Mouse (Mus musculus) erythroblast, embryonic 14.5 days (primary cell): ENCODE data around the gene Prkcz. TPM values are rescaled to one million over a fixed set of nuclear protein-coding genes. Genes with fewer than 3 reads are reported as not detected.
"Not testable (repeated sequence)": the region's sequence is repeated elsewhere in the genome, so short reads cannot be mapped to it uniquely, and the experiment has no call there.

Source experiments
- H3K27me3 ChIP-seq: 2 replicates; pipeline ENCODE4 v1.6.1; 2012; ENCODE audit warnings: inconsistent platforms; ENCODE audit not compliant: control insufficient read depth
- H3K36me3 ChIP-seq: 2 replicates; pipeline ENCODE4 v1.6.1; 2012; ENCODE audit warnings: mild to moderate bottlenecking, inconsistent platforms; ENCODE audit not compliant: control insufficient read depth
- H3K4me1 ChIP-seq: 2 replicates; pipeline ENCODE4 v1.6.1; 2012; ENCODE audit warnings: inconsistent platforms; ENCODE audit not compliant: control insufficient read depth
- H3K4me3 ChIP-seq: replicated peaks from 2 replicates; pipeline ENCODE3; 2012; ENCODE audit warnings: moderate library complexity, mild to moderate bottlenecking, inconsistent platforms
- H3K9me3 ChIP-seq: 2 replicates; pipeline ENCODE4 v1.6.1; 2012; ENCODE audit warnings: low read length, inconsistent platforms, mixed read lengths; ENCODE audit not compliant: control insufficient read depth
- GATA1 ChIP-seq: IDR thresholded peaks from 2 replicates; pipeline ENCODE4 v1.6.1; 2012; ENCODE audit warnings: low read length, inconsistent platforms, mixed read lengths
- TAL1 ChIP-seq: IDR thresholded peaks from 3 replicates; pipeline ENCODE4 v1.6.1; 2012; ENCODE audit warnings: low read length, inconsistent platforms, mixed read lengths
- polyA plus RNA-seq: library from polyadenylated mRNA; stranded (reverse); fragments of >175 nt; gene quantifications from 2 replicates; pipeline ENCODE4 v1.2.3, GENCODE M21; 2012

The Prkcz gene
- polyA plus RNA-seq, 1 experiment: 0.02 TPM

DNA sequence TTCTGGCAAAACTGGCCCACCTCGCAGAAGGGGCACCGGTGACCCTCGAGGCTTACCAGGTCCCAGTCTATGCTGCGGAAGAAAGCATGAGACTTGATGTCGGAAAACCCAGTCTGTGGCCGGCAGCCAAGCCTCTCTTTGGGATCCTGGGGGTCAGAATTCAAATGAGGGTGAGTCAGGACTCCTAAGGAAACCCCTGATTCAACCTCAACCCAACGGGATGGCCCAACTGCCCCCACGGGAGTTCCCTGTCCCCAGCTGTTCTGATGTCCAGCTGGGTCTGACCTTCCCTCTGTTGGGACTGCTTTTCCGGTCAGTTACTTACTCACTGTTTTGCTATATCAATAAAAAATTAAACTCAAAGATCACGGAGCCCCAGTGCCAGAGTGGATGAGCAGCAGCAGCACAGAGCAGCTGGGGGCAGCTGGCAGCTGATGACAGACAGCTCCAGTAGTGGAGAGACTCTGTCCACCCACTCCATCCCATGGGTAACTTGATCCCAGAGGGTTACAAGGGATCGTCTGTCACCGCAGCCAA is 93.5 kb downstream of the Prkcz start:
- no peaks in the 10 kb centered on the region for H3K4me1 ChIP-seq
- no peaks in the 10 kb centered on the region for H3K9me3 ChIP-seq
- no peaks in the 10 kb centered on the region for H3K27me3 ChIP-seq
- H3K36me3 ChIP-seq: no peaks in the 10 kb centered on the region
- H3K4me3 ChIP-seq: no peak overlapping the region
- TF ChIP-seq TAL1 (no peak), GATA1 (no peak)

DNA sequence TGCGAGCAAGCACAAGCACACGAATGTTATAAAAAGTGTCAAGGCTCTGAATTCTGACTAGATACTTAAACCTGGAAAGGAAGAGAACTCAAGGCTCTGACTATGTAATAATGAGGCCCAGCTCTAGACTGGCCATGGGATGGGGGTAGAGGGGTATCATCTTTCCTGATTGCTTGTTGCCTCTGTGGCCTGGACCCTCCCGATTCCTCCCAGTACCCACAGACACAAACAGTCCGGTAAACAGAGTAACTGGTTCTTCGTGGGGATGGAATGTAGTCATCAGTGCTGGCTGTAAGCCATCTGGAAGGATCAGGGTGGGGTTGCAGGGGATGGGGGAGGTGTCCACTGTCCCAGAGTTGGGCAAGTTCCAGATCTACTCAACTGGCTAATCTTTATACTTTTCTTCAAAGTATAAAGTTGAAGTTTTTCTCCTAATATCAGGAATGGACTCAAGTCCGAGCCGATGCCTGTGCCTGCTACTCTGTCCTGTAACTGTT is 94.1 kb downstream of the Prkcz start:
- Histone ChIP-seq H3K4me1 (no peaks in the 10 kb centered on the region), H3K4me3 (no peak overlapping the region), H3K9me3 (no peaks in the 10 kb centered on the region), H3K27me3 (no peaks in the 10 kb centered on the region), H3K36me3 (no peaks in the 10 kb centered on the region; the same call in 1 of the 2 replicates)
- no peak for TF ChIP-seq TAL1
- no peak for TF ChIP-seq GATA1

DNA sequence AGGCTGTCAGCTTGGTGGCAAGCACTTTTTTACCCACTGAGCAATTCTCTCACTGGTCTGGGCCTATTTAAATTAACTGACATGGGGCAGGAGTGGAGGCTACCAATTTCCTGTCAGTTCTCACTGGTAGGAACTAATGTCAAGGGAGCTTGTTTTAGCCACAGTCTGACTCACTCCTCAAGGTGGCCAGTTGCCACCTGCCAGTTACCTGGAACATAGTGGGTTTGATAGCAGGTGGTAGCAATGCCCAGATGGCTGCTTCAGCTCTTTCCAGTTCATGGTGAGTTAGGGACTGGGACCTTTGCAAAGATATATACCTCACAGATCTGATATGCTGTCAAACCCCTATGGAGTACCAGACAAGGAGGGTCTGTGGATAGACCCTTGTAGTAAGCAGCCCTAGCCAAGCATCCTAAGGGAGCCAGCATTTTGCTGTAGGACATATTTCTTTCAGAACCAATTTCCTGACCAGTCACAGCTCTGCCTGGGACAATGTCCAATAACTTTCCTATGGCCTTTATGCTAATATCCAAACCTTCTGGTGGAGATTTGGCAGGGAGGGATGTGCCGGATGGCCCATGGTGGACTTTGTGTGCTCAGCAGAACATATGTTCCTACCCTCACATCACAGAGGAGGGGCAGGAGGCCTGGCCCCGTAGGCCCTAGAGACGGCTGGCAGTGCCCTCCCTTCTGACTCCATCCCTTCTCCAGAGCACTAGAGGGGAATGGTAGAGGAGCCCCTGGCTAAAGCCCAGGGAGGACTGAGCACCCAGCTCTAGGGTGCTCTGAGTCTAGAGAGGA is 96.4 kb downstream of the Prkcz start:
- Histone ChIP-seq H3K27me3 (no peaks in the 10 kb centered on the region), H3K36me3 (no peaks in the 10 kb centered on the region; the same call in 1 of the 2 replicates), H3K4me3 (no peak overlapping the region), H3K9me3 (peaks cover 7% of the 10 kb centered on the region), H3K4me1 (no peaks in the 10 kb centered on the region)
- no peak for TF ChIP-seq TAL1
- TF ChIP-seq GATA1: no peak

DNA sequence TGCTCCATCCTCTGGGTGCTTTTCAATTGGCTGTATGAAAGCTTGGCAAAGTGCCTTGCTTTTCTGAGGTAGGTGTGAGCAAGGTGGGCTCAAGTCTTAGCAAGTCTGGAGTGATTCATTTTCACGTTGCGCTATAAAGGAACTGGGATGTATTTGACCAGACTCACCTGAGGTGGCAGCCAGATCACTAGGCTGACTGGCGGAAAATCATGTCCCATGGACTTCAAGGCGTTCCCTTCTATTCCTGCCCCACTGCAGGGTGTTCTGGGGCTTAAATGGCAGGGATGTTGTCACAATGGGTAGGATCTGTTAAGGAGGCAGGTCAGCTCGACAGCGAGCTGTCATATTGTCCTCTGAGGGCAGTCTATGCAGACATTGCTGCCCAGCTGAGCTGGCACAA is 108.9 kb downstream of the Prkcz start:
- no peak overlapping the region for H3K4me3 ChIP-seq
- peaks cover 22% of the 10 kb centered on the region for H3K4me1 ChIP-seq
- H3K27me3 ChIP-seq: no peaks in the 10 kb centered on the region
- no peaks in the 10 kb centered on the region for H3K9me3 ChIP-seq
- peaks cover 3% of the 10 kb centered on the region; the same call in 1 of the 2 replicates for H3K36me3 ChIP-seq
- TF ChIP-seq GATA1 (no peak), TAL1 (no peak)

DNA sequence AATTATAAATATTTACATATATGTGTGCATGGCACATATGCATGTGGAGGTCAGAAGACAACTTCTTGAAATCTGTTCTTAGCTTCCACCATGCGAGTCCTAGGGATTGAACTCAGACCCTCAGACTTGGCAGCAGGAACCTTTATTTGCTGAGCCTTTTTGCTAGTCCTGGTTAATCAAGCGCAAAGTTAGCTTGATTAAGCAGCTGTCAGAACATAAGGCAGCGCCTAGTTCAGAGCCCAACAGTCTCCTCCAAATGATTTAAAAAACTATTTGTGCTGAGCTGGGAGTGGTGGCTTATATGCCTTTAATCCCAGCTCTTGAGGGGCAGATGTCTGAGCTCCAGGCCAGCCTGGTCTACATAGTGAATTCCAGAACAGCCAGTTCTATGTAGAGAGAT is 110.0 kb downstream of the Prkcz start:
- H3K4me3 ChIP-seq: no peak overlapping the region
- H3K4me1 ChIP-seq: peaks cover 22% of the 10 kb centered on the region

DNA sequence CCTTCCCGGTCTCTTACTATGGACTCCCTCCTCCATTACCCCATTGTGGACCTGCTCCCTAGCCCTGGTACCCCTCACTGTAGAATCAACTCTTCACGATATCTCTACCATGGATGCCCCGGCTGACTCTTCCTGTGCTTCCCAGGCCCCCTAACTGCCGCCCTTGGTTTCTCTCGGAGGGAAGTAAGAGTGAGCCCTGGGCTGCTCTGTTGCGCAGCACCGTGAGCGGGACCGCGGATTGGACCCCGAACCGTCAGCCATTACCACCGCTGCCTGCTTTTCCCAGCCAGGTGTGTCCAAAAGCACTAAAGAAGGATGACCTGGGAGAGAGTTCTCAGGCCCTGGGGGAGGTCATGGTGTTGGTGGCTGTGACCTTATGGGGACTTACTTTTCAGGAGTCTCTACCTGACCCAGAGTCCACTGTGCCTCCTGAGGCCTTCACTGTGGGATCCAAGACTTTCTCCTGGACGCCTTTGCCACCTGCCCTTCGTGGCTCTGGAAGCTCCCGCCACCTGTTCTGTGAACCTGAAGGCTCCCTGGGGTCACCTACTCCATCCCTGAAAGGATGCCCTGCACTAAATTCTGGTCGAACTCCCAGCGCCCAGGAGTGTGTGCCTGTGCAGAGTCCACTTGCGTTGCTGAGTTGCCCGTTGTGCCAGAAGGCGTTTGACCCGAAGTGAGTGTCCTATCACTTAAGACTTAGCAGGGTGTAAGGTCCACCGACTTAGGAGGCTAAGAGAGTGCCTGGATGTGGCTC is 110.6 kb downstream of the Prkcz start:
- no peaks in the 10 kb centered on the region for H3K9me3 ChIP-seq
- no peaks in the 10 kb centered on the region for H3K27me3 ChIP-seq
- TF ChIP-seq GATA1 (no peak), TAL1 (no peak)
- H3K4me1 ChIP-seq: peaks cover 22% of the 10 kb centered on the region
- H3K4me3 ChIP-seq: peak overlapping the region; percentile 72
- H3K36me3 ChIP-seq: no peaks in the 10 kb centered on the region; the same call in 1 of the 2 replicates

More for the DNA sequence above, 110.0 kb downstream of the Prkcz start:
- TF ChIP-seq TAL1 (no peak), GATA1 (no peak)
- H3K9me3 ChIP-seq: no peaks in the 10 kb centered on the region
- H3K36me3 ChIP-seq: peaks cover under 1% of the 10 kb centered on the region; the same call in 1 of the 2 replicates
- no peaks in the 10 kb centered on the region for H3K27me3 ChIP-seq

DNA sequence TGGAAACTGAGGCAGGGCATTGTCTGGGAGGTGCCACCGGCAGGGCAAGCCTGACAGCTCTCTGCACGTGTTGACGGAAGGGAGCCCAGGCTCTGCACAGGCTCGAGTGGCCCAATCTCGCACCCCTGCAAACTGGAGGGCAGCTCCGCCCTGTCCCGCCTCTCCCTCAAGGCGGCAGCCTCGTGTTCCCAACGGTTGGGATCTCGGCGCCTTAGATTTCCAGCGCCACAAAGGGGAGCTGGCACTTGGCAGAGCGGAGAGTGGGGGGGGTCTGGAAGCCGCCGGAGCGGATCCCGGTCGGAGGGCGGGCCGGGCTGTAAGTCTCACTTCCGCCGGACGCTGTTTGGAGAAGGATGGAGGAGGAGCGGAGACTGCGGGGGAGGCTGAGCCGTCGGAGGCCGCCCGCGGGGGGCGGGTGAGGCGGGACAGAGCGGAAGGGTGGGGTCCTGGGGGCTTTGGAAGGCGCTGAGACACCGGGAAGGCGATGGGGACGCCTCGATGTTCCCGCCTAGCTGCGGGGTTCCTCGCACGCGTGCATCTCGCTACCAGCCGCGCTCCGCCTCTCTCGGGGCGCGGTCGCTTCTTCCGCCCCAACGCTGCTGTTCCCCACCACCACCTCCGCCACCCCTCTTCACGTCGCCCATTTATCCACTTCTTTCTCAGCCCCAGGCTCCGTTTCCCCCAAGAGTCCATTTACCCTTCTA is 111.4 kb downstream of the Prkcz start, which contains the start of gene Faap20:
Faap20 (plus strand) TSS at position 155 of the 704 bp plus-strand sequence.
- H3K4me3 ChIP-seq: peak within 1 kb of the TSS; percentile 72
- H3K36me3 ChIP-seq: no peaks in the 10 kb centered on the region; the same call in 1 of the 2 replicates
- peaks cover 22% of the 10 kb centered on the region for H3K4me1 ChIP-seq
- no peaks in the 10 kb centered on the region for H3K9me3 ChIP-seq
- TF ChIP-seq GATA1 (no peak), TAL1 (no peak)
- no peaks in the 10 kb centered on the region for H3K27me3 ChIP-seq

DNA sequence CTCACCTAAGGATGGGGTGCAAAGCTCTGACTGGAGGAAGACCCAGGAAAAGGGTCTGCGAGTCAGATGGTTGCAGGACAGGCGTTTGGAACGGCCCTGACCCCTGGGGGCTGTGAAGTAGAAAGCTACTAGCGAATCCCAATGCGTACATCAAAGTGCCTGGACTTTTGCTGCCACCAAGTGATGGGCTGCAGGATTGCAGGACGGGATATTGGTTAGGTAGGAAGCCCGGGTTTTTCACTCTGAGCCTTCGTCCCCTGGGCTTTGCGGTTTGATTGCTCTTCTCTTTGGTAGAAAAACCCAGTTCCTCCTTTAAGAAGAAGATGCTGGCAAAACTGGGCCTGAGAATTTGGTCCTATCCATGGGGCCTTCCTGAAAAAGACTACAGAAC is 111.9 kb downstream of the Prkcz start:
- TF ChIP-seq TAL1 (no peak), GATA1 (no peak)
- peak overlapping the region; percentile 72 for H3K4me3 ChIP-seq
- H3K27me3 ChIP-seq: no peaks in the 10 kb centered on the region
- H3K9me3 ChIP-seq: no peaks in the 10 kb centered on the region
- H3K4me1 ChIP-seq: peaks cover 22% of the 10 kb centered on the region
- no peaks in the 10 kb centered on the region; the same call in 1 of the 2 replicates for H3K36me3 ChIP-seq

DNA sequence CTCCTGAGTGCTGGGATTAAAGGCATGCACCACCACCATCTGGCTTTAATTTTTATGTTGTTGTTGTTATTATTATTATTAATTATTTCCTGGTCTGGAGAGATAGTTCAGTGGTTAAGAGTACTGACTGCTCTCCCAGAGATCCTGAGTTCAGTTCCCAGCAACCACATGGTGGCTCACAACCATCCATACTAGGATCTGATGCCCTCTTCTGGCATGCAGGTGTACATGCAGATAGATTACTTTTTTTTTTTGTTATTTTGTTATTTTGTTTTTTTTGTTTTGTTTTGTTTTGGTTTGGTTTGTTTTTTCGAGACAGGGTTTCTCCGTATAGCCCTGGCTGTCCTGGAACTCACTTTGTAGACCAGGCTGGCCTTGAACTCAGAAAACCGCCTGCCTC is 113.1 kb downstream of the Prkcz start:
- peaks cover 22% of the 10 kb centered on the region for H3K4me1 ChIP-seq
- H3K4me3 ChIP-seq: not testable (repeated sequence)

More for the DNA sequence above, 113.1 kb downstream of the Prkcz start:
- H3K36me3 ChIP-seq, H3K27me3 ChIP-seq, H3K9me3 ChIP-seq: not testable (repeated sequence)
